Mouse (Mus musculus): ENCODE data around the gene Olfr644. TPM values are rescaled to one million over a fixed set of nuclear protein-coding genes. Genes with fewer than 3 reads are reported as not detected.
A peak's percentile ranks its signal among the peaks of the same experiment; 100 is the strongest.

Gene Olfr644
- total RNA-seq (2012; rRNA removed) (not detected in 2 replicates), total RNA-seq (2014; rRNA removed) (not detected in 2 replicates), polyA plus RNA-seq (2012; ENCODE audit: insufficient read length, low read depth) (not detected in 2 replicates)

DNA sequence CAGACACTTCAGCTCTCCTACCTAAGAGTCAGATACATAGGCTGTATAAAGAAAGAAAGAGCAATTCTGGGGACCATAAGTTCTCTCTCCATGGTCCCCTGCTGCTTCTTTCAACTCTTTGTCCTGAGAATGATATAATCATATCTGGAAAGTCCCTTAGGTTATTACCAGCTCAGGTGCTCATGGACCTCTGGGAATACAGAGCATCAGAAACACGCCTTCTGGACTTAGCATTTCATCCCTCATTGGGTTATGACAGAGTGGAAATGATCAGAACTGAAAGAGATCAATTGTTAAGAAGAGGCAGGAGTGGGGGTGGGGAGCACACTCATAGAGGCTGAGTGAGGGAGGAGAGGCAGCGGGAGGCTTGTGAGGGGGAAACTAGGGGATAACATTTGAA lies at the start of gene Olfr644:
Gene Olfr644 (minus strand): TSS at position 101 of the 400 bp plus-strand sequence.
- Histone ChIP-seq H3K9me3 (replicated peaks; ENCODE audit: low read length) (no peaks in the 10 kb centered on the region), H3K79me2 (replicated peaks; ENCODE audit: control insufficient read depth, extremely low read depth, insufficient read depth, poor library complexity, severe bottlenecking) (no peaks in the 10 kb centered on the region), H3K4me3 (replicated peaks in 1 of 3; ENCODE audit: low read depth in 2 of 3, low read length in 2 of 3, poor library complexity in 1 of 3) (no peak within 1 kb of the TSS), H3K9ac (ENCODE audit: insufficient read depth, low read depth) (no peak within 1 kb of the TSS), H3K4me2 (ENCODE audit: insufficient read depth, low read depth, poor library complexity, severe bottlenecking) (no peak within 1 kb of the TSS), H3K36me3 (replicated peaks in 1 of 2; ENCODE audit: control insufficient read depth in 1 of 2, insufficient read depth in 1 of 2, low read length in 1 of 2) (no peaks in the 10 kb centered on the region), H3K27ac (ENCODE audit: insufficient read depth, low read depth) (no peak within 1 kb of the TSS), H3K4me1 (ENCODE audit: control insufficient read depth in 1 of 2, insufficient read depth in 2 of 2) (peaks cover 0 to 6% of the 10 kb centered on the region in 2 experiments; a peak in 2 of 4 replicates), H3K27me3 (replicated peaks) (no peaks in the 10 kb centered on the region)
- in situ Hi-C loops (cut with MboI; ENCODE audit: low pct_ligation_motif_present, low pct_unique_long_range_greater_than_20kb, low sequenced_read_pairs) (no loop called here), dilution Hi-C loops (cut with MboI; ENCODE audit: extremely low pct_ligation_motif_present, extremely low pct_unique_long_range_greater_than_20kb, low sequenced_read_pairs) (no loop called here)
- DNase-seq (ENCODE audit: extremely low read depth) = peak; percentile 6
- TF ChIP-seq ETS1 (conservative IDR thresholded peaks at IDR 0.05; ENCODE audit: low read depth, low read length) = no peak
- TF ChIP-seq USF1 (IDR thresholded peaks at IDR 0.05; ENCODE audit: low read depth, low read length) = no peak
- TF ChIP-seq TCF12 (IDR thresholded peaks at IDR 0.05; ENCODE audit: low read depth, low read length) = no peak
- TF ChIP-seq CHD2 (IDR thresholded peaks at IDR 0.05; ENCODE audit: low read length) = no peak
- TF ChIP-seq SIN3A (IDR thresholded peaks at IDR 0.05; ENCODE audit: low read length) = no peak
- no peak for TF ChIP-seq NELFE (IDR thresholded peaks at IDR 0.05; ENCODE audit: low read depth, low read length)
- TF ChIP-seq TBP (conservative IDR thresholded peaks at IDR 0.05; ENCODE audit: low read depth, low read length) = no peak
- TF ChIP-seq MEF2A (IDR thresholded peaks at IDR 0.05; ENCODE audit: borderline replicate concordance, low read depth, low read length) = no peak
- TF ChIP-seq ZMIZ1 (IDR thresholded peaks at IDR 0.05; ENCODE audit: low read depth, low read length) = no peak
- no peak for TF ChIP-seq UBTF (IDR thresholded peaks at IDR 0.05; ENCODE audit: low read depth, low read length)
- no peak for TF ChIP-seq KAT2A (IDR thresholded peaks at IDR 0.05; ENCODE audit: insufficient replicate concordance, low read length)
- TF ChIP-seq MXI1 (IDR thresholded peaks at IDR 0.05; ENCODE audit: low read depth, low read length) = no peak
- no peak for TF ChIP-seq USF2 (conservative IDR thresholded peaks at IDR 0.05; ENCODE audit: low read depth, low read length)
- no peak for TF ChIP-seq MYC (IDR thresholded peaks at IDR 0.05; ENCODE audit: low read depth, low read length)
- no peak for TF ChIP-seq POLR2A (IDR thresholded peaks at IDR 0.05; ENCODE audit: low read depth, low read length)
- TF ChIP-seq ZNF384 (IDR thresholded peaks at IDR 0.05; ENCODE audit: low read depth, low read length) = no peak
- no peak for TF ChIP-seq POLR2AphosphoS2 (IDR thresholded peaks at IDR 0.05; ENCODE audit: low read depth, low read length)
- TF ChIP-seq GABPA (IDR thresholded peaks at IDR 0.05; ENCODE audit: insufficient replicate concordance, low read depth, low read length) = no peak
- TF ChIP-seq MAX (IDR thresholded peaks at IDR 0.05; ENCODE audit: low read length) = no peak

- Histone ChIP-seq H3K27me3 (replicated peaks) (no peaks in the 10 kb centered on the region), H3K4me1 (ENCODE audit: control insufficient read depth in 1 of 2, insufficient read depth in 2 of 2) (no peaks in the 10 kb centered on the region), H3K4me2 (ENCODE audit: insufficient read depth, low read depth, poor library complexity, severe bottlenecking) (peak within 1 kb of the TSS; percentile 31), H3K36me3 (replicated peaks in 1 of 2; ENCODE audit: control insufficient read depth in 1 of 2, insufficient read depth in 1 of 2, low read length in 1 of 2) (no peaks in the 10 kb centered on the region), H3K9ac (ENCODE audit: insufficient read depth, low read depth) (no peak within 1 kb of the TSS), H3K4me3 (replicated peaks in 1 of 3; ENCODE audit: low read depth in 2 of 3, low read length in 2 of 3, poor library complexity in 1 of 3) (no peak within 1 kb of the TSS), H3K27ac (ENCODE audit: insufficient read depth, low read depth) (no peak within 1 kb of the TSS), H3K9me3 (replicated peaks; ENCODE audit: low read length) (no peaks in the 10 kb centered on the region), H3K79me2 (replicated peaks; ENCODE audit: control insufficient read depth, extremely low read depth, insufficient read depth, poor library complexity, severe bottlenecking) (no peaks in the 10 kb centered on the region)
- DNase-seq (ENCODE audit: extremely low read depth) = no peak
- dilution Hi-C loops (cut with MboI; ENCODE audit: extremely low pct_ligation_motif_present, extremely low pct_unique_long_range_greater_than_20kb, low sequenced_read_pairs) = no loop called here
- TF ChIP-seq GABPA (IDR thresholded peaks at IDR 0.05; ENCODE audit: insufficient replicate concordance, low read depth, low read length) (no peak), TCF12 (IDR thresholded peaks at IDR 0.05; ENCODE audit: low read depth, low read length) (no peak), JUND (conservative IDR thresholded peaks at IDR 0.05; ENCODE audit: low read depth, low read length) (no peak), HCFC1 (IDR thresholded peaks at IDR 0.05; ENCODE audit: low read depth, low read length) (no peak), ZC3H11A (IDR thresholded peaks at IDR 0.05; ENCODE audit: low read depth, low read length) (no peak), USF2 (conservative IDR thresholded peaks at IDR 0.05; ENCODE audit: low read depth, low read length) (no peak)
- in situ Hi-C loops (cut with MboI; ENCODE audit: low pct_ligation_motif_present, low pct_unique_long_range_greater_than_20kb, low sequenced_read_pairs) = no loop called here
These were observed 33.0 kb upstream of the Olfr644 start, which contains the start of gene Olfr646 for GRCm38 (mm10) chr7:104104757-104104972. Olfr646 (plus strand) TSS chr7:104104873.

Data from CH12.LX (cell line).